Mouse (Mus musculus) c-Kit-positive CD71-positive TER-119-negative erythroid progenitor cells, embryonic 14.5 days (primary cell): ENCODE measurements around the gene Nags.
A peak's percentile ranks its signal among the peaks of the same experiment; 100 is the strongest.

Experiments used
- DNase-seq: peaks from one replicate; pipeline ENCODE4 v3.0.0-alpha.2; 2013; ENCODE audit warnings: low read depth

Nags gene

GRCm38 (mm10) chr11:102145471-102146001, at the start of gene Nags:
TSS of gene Nags (plus strand) at chr11:102145513.
- no peak for DNase-seq

- no peak for DNase-seq
These were observed 49.6 kb upstream of the Nags start for GRCm38 (mm10) chr11:102095676-102096075.

DNA sequence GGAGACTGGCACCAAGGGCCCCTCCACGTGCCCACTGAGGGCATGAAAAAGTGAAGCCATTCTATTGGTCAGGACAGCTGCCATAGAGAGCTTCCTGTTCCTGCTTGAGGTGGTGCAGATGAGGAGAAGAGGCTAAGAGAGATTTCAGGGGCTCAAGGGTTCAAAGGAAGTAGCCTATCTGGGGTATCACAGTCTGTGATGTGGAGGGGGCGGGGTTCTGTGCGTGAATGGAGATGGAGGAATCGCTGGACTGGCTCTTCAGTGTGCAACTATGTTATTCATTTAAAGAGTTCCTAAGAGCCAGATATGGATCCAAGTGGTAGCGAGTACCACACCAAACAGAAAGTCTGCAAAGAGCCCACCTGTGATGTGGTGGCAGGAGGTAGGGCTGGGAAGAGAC, 48.9 kb upstream of the Nags start:
- no peak for DNase-seq

- DNase-seq = peak; percentile 87
These were observed 48.4 kb upstream of the Nags start for GRCm38 (mm10) chr11:102096887-102097391.

- no peak for DNase-seq
These were observed 44.1 kb upstream of the Nags start, which contains the start of gene Ppy for GRCm38 (mm10) chr11:102101219-102101618. TSS of gene Ppy (minus strand) at chr11:102101319.

DNA sequence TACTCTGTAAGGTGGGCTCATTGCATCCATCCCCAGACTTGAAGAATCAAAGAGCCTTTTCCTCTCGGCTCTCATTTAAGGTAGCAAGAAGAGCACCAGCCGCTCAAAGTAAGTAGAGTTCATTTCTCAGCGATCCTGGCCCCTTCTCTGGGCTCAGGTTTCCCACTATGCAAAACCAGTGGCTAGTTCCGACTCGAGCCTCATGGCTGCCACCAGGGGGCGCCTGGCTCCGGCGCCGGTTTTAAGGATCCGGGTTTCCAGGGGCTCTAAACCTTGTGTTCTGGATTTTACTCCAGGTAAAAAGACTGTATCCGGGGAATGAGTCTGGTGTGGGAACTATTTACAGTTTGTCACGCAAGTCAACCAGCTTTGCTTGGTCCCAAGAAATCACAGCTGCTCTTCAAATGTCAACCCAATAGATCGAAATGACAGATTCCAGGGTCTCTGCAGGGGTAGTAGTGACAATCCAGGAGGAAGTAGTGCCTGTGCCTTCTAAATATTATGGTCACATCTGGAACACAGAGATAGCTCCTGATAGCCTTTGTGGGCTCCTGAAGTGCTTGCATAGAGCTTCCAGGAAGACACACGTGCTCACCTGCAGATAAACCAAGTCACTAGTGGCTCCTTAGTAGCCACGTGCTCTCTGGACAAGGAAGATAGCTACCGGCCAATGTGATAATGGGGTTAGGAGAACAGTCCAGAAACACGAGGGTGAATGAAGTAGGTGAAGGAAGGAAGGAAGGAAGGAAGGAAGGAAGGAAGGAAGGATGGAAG, 42.6 kb upstream of the Nags start:
- no peak for DNase-seq

- DNase-seq = no peak
These were observed 38.4 kb upstream of the Nags start for GRCm38 (mm10) chr11:102106911-102107310.

DNA sequence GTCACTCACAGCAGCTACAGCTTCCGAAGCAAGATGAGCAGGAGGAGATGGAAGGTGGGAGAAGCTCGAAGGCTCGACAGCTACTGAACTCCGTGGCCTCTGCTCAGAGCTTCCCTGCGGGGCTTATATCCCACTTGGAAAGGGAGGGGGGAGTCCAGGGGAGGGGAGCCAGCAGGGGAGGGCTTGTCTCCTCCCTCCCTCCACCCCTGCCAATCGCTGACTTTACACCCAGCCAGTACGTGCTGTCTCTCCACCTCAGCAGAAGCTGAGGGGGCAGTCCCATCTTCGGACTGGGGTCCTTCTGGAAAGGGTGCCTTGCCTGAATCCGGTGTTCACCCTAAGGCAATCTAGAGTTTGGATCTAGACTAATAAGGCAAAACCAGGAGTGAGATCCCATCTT, 37.6 kb upstream of the Nags start, which contains the start of gene Pyy:
Gene Pyy, minus strand, starts transcription at position 101 of the 400 bp plus-strand sequence.
- no peak for DNase-seq

GRCm38 (mm10) chr11:102111576-102111975, 33.7 kb upstream of the Nags start:
- no peak for DNase-seq

DNA sequence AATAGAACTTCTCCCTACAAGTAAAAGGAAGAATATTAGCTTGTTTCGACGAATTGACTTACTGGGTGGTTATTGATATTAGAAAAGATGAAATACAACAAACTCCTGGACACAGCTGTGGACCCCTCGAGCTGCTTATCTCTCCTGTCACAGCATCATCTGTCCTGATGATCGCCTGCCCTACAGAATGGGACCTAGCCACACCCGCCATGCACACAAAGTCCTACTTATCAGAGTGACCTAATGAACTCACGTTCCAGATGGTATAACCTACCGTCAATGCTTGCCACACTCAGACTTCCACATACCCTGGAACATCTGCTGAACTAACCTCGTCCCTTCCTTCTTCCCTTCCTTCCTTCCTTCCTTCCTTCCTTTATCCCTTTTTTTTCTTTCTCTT, 29.1 kb upstream of the Nags start:
- peak; percentile 29 for DNase-seq

GRCm38 (mm10) chr11:102117386-102117785, 27.9 kb upstream of the Nags start:
- DNase-seq = peak; percentile 63

DNA sequence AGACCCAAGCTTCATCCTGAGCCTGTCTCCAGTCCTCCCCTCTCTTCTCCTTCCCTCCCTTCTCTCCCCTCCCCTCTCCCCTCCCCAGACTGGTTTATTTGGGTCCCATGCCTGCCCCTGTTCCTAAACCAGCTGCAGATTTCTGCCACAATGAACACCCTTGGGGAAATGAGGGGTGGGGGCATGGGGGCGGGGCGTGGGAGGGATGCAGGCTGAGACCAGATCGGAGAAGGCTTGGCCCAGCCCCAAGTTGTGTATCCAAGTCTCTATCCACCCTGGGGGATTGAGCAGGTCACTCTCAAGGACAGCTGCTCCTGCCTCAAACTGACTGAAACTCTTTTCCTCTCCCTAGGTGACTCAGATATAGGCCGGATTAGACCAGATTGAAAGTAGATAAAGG, 10.8 kb upstream of the Nags start:
- no peak for DNase-seq

- DNase-seq = no peak
These were observed 7.5 kb upstream of the Nags start for GRCm38 (mm10) chr11:102137625-102138446.

DNA sequence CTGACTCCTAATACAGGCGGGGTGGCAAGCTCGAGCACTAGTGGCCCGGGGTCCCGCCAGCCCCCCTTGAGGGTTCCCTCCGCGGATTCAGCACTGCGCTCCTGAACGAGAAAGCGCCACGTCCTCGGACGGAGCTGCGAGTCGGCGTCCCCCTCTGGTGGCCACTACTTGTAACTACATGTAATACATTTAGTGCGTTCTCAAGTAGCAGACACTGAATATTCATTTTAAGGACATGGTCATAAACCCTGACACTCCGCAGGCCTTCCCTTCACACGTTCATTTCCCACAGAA, 6.9 kb upstream of the Nags start:
- no peak for DNase-seq

DNA sequence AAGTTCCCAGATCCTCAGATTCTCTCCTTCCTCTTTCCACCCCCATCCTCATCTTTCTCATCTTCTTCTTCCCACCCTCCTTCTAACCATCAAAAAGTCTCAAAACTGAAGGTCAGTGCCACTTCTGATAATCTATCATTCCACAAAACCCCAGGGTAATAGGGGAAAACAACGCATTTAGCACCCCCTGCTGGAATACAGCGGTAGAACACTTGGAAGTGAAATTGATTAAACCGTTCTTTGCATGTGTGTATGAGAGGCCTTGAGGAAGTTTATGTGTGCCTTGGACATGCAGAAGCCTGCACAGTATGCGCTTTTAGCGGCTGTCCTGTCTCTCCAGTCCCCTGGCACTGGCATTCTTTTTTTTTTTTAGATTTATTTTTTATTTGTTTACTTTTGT, 4.8 kb upstream of the Nags start:
- peak; percentile 73 for DNase-seq

DNA sequence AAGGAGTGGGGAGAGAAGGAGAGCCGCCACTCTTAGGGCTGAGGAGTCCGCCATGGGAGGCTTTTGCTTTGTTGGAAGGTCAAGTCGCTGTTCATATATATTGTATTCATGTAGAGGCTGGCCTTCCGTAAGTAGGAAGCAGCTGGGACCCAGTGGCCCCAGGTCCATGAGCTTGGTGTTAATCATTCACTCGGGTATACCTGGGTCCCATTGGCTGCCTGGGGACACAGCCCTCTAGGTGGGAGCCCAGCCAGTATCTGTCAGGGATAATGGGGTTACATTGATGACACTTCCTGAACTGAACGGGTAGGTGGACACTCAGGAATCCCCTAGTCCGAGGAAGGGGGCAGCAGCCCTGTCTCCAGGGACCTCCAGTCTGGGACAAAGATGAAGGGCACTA, 3.0 kb upstream of the Nags start:
- DNase-seq = no peak

- DNase-seq = peak; percentile 32
These were observed 299 bp upstream of the Nags start for GRCm38 (mm10) chr11:102144957-102145470.

DNA sequence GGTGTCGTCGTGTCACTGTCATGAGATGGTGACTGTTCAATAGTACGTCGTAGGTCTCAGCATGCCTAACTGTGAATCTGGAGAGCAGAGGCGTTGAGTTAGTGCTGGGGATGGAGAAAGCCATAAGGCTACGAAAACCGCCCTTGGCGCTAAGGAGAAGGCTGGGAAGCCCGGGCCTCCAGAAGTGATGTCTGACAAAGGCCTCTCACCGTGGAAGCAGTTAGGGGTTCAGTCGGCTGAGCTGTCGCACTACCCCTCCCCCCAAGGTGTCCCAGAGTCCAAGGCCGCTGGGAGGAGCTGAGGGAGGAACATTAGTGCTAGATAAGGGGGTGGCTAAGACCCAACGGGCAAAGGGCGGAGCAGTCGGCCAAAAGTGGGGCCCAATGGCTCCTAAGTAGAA, 692 bp downstream of the Nags start:
- no peak for DNase-seq

DNA sequence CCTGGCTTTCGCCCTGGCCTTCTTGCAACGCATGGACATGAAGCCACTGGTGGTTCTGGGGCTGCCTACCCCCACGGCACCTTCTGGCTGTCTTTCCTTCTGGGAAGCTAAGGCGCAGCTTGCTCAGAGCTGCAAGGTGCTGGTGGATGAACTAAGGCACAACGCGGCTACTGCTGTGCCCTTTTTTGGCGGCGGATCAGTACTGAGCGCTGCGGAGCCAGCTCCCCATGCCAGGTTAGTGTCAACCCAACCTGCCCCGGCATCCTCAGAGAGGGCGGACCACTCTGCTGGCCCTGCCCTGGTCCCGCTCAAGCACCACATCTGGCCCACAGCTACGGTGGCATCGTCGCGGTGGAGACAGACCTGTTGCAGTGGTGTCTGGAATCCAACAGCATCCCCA, 1.2 kb downstream of the Nags start:
- no peak for DNase-seq

- DNase-seq = no peak
These were observed 2.1 kb downstream of the Nags start for GRCm38 (mm10) chr11:102147213-102147989.

DNA sequence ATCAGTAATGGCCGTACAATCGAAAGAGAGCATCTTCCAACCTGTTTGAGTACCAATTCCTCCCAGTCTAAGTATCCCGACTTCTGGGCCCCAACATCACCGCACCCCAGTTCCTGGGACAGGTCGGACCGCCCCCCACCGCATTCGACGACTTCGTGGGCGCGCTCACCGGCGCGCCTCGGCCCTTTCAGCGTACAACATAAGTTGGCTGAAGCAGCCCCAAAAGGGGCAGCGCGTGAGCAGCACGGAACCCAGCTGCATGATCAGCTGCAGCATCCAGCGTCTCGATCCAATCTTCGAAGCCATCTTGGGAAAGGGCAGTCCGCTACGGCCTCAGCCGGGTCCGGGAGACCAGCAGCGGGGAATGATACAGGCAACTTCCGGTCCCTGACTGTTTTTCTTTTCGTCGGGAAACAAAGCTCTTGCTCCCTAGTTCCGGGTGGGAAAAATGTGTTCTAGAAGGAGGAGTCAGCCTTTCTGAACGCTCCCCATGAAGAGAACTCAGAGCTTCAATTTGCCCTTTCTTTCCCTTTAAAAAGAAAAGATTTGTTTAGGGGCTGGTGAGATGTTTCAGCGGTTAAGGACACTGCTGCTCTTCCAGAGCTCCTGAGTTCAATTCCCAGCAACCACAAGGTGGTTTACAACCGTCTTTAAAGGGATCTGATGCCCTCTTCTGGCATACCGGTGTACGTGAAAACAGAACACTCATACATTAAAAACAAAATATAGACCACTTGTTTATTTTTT, 10.9 kb downstream of the Nags start, which contains the start of gene Tmem101:
Gene Tmem101, minus strand, starts transcription at position 366 of the 747 bp plus-strand sequence.
- peak; percentile 92 for DNase-seq
